Mouse (Mus musculus) CH12.LX (cell line): ENCODE data around the gene Gm6121. TPM values are rescaled to one million over a fixed set of nuclear protein-coding genes. Genes with fewer than 3 reads are reported as not detected.
"Not testable (repeated sequence)": the region's sequence is repeated elsewhere in the genome, so short reads cannot be mapped to it uniquely, and the experiment has no call there.

ENCODE experiments used
- DNase-seq: peaks from one replicate; pipeline ENCODE4 v3.0.0-alpha.2; 2013; ENCODE audit errors: extremely low read depth
- H3K27ac ChIP-seq: 2 replicates; pipeline ENCODE4 v1.5.1; 2012; ENCODE audit warnings: low read depth, mild to moderate bottlenecking, control low read depth, moderate library complexity; ENCODE audit not compliant: insufficient read depth
- H3K27me3 ChIP-seq: replicated peaks from 2 replicates; pipeline ENCODE3; 2012; ENCODE audit warnings: inconsistent platforms
- H3K36me3 ChIP-seq, 2 experiments: replicated peaks in 1 of 2; 2 replicates each; pipeline versions ENCODE3 to v1.6.1; 2012; ENCODE audit warnings: inconsistent platforms in 1 of 2, low read length in 1 of 2, mild to moderate bottlenecking in 1 of 2, mixed read lengths in 1 of 2, moderate library complexity in 1 of 2; ENCODE audit not compliant: control insufficient read depth in 1 of 2, insufficient read depth in 1 of 2
- H3K4me1 ChIP-seq, 2 experiments: 2 replicates each; pipeline ENCODE4 v1.6.1; 2012; ENCODE audit warnings: inconsistent platforms in 1 of 2, moderate library complexity in 1 of 2; ENCODE audit not compliant: insufficient read depth in 2 of 2, control insufficient read depth in 1 of 2
- H3K4me2 ChIP-seq: 2 replicates; pipeline ENCODE4 v1.6.1; 2012; ENCODE audit warnings: low read depth, mild to moderate bottlenecking, control low read depth; ENCODE audit not compliant: poor library complexity, insufficient read depth, severe bottlenecking
- H3K4me3 ChIP-seq, 3 experiments: fragments of 150-350 bp in 1 of 3; sonication (generic) in 1 of 3; replicated peaks in 1 of 3; 2 replicates each; pipeline versions ENCODE3 to v1.5.1; 2011 to 2012; ENCODE audit warnings: low read depth in 2 of 3, low read length in 2 of 3, mild to moderate bottlenecking in 2 of 3, moderate library complexity in 2 of 3, control low read depth in 1 of 3, improper control_type of control experiment in 1 of 3, inconsistent platforms in 1 of 3, mixed read lengths in 1 of 3; ENCODE audit not compliant: poor library complexity in 1 of 3
- H3K79me2 ChIP-seq: replicated peaks from 2 replicates; pipeline ENCODE4 v1.6.1; 2012; ENCODE audit warnings: mild to moderate bottlenecking, moderate library complexity; ENCODE audit not compliant: control insufficient read depth, poor library complexity, insufficient read depth, severe bottlenecking; ENCODE audit errors: extremely low read depth
- H3K9ac ChIP-seq: 2 replicates; pipeline ENCODE4 v1.6.1; 2012; ENCODE audit warnings: low read depth, mild to moderate bottlenecking, control low read depth, moderate library complexity; ENCODE audit not compliant: insufficient read depth
- H3K9me3 ChIP-seq: replicated peaks from 2 replicates; pipeline ENCODE3; 2012; ENCODE audit warnings: low read length, inconsistent platforms, mixed read lengths
- dilution Hi-C: fragments of 300-500 bp; cut with MboI; formaldehyde crosslinking; loops from 2 replicates; pipeline ENCODE4 v1.14.3; 2020; ENCODE audit warnings: low sequenced_read_pairs; ENCODE audit not compliant: extremely low pct_unique_long_range_greater_than_20kb, extremely low pct_ligation_motif_present
- in situ Hi-C: fragments of 300-500 bp; cut with MboI; formaldehyde crosslinking; loops from 3 replicates; pipeline ENCODE4 v1.14.3; 2019; ENCODE audit warnings: low sequenced_read_pairs, low pct_ligation_motif_present, low pct_unique_long_range_greater_than_20kb, mixed read lengths
- polyA plus RNA-seq: library from polyadenylated mRNA; unstranded; fragments of >175 nt; gene quantifications from 2 replicates; pipeline ENCODE4 v1.2.1, GENCODE M21; 2012; ENCODE audit warnings: low read depth; ENCODE audit not compliant: insufficient read length
- total RNA-seq, 2 experiments: library from RNA; depleted of rRNA; stranded (reverse); fragments of 300-350 nt in 1 of 2; fragments of >200 nt in 1 of 2; gene quantifications; 2 replicates each; pipeline ENCODE4 v1.2.3; 2012 to 2014

The Gm6121 gene
- total RNA-seq (2012; rRNA removed) (not detected in 2 replicates), total RNA-seq (2014; rRNA removed) (not detected in 2 replicates), polyA plus RNA-seq (not detected in 2 replicates)

DNA sequence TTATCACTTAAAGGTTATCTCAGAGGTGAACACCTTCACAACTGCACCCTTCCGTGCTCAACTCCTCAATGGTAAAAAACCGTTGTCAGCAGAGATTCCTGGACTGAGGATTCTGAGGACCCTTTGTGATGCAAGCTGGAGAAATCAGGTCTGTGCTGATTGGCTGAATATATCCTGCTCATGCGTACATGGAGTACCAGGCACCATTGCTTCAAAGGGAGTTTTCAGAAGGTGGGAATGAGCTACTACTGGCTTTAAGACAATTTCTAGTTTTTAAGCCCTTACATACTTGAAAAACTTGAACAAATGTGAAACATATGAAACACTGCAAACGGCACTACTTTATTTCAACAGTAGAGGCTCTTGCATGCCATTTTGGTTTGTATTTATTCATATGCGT lies at the start of gene Gm6121:
Gm6121 (minus strand) TSS at position 101 of the 400 bp plus-strand sequence.
- dilution Hi-C loops, H3K4me3 ChIP-seq, in situ Hi-C loops: not testable (repeated sequence)

More for the DNA sequence above, at the start of gene Gm6121:
- not testable (repeated sequence) for H3K4me2 ChIP-seq, H3K27ac ChIP-seq, H3K9ac ChIP-seq, H3K9me3 ChIP-seq, DNase-seq, H3K79me2 ChIP-seq, H3K27me3 ChIP-seq, H3K36me3 ChIP-seq, H3K4me1 ChIP-seq

Other genes with a start within 250 kb of the Gm6121 start
- gene Gm14525, start 233.1 kb downstream of the Gm6121 start, total RNA-seq (2012; rRNA removed), result not detected in 2 replicates
- gene Gm14525, start 233.1 kb downstream of the Gm6121 start, total RNA-seq (2014; rRNA removed), result not detected in 2 replicates
- not detected in 2 replicates for gene Gm14525, start 233.1 kb downstream of the Gm6121 start, polyA plus RNA-seq